Mouse (Mus musculus): ENCODE measurements around the gene Brd7.

Gene Brd7

DNA sequence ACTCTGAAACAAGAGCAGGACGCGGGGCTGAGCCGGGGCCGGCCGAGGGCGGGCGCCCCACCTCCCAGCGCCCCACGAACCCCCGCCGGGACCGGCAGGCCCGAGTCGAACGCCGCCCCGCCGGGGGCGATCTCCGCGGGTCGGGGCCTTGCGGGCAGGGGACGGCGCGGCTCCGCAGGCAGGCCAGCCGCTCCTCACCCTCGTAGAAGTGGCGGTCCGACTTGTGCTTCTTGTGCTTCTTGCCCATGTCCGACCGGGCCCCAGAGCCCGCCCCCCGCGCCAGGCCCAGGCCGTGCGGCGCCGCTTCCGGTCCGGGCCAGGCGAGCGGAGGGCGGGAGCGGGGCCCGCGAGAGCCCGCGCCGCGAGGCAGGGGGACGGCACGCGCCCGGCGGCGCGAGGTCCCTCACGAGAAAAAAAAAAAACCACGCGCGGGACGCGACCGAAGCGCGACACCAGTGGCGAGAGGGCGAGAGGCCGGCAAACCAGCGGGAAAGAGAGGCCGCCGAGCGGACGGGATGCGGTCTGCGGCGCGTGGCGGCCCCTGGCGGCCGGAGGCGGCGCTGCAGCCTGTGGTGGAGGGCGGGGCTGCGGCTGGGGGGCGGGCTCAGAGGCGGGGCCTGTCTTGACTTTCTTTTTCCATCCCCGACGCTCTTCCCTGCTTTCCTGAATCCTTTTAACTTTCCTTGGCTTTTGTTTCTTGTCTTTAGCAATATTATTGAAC lies at the start of gene Brd7:
TSS of gene Brd7 (minus strand) at position 487 of the 721 bp plus-strand sequence.
- peak; percentile 81 for DNase-seq (ENCODE audit: low read depth, low spot score)

- DNase-seq (ENCODE audit: low read depth, low spot score): no peak
These were observed 49.5 kb upstream of the Brd7 start for GRCm38 (mm10) chr8:88411461-88411860.

- no peak for DNase-seq (ENCODE audit: low read depth, low spot score)
These were observed 47.5 kb upstream of the Brd7 start for GRCm38 (mm10) chr8:88409401-88409940.

GRCm38 (mm10) chr8:88407716-88408115 lies 45.7 kb upstream of the Brd7 start:
- no peak for DNase-seq (ENCODE audit: low read depth, low spot score)

GRCm38 (mm10) chr8:88398060-88398459 lies 36.1 kb upstream of the Brd7 start:
- no peak for DNase-seq (ENCODE audit: low read depth, low spot score)

- DNase-seq (ENCODE audit: low read depth, low spot score): no peak
These were observed 31.3 kb upstream of the Brd7 start for GRCm38 (mm10) chr8:88393298-88393697.

DNA sequence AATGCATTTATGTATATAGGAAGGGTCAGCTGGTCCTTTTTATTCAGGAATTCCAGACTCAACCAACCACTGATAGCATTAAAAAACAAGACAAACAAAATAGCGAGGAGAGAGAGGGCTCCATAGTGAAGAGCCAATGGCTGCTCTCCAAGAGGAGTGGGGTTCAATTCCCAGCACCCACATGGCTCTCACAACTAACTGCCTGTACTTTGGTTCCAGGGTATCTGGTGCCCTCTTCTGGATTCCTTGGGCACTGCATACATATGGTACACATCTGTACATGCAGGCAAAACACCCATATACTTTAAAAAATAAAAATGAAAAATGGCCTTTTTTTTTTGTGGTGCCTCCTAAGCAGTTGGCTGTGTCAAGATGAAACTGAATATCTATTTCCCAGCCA lies 28.8 kb upstream of the Brd7 start:
- DNase-seq (ENCODE audit: low read depth, low spot score): peak; percentile 50

DNA sequence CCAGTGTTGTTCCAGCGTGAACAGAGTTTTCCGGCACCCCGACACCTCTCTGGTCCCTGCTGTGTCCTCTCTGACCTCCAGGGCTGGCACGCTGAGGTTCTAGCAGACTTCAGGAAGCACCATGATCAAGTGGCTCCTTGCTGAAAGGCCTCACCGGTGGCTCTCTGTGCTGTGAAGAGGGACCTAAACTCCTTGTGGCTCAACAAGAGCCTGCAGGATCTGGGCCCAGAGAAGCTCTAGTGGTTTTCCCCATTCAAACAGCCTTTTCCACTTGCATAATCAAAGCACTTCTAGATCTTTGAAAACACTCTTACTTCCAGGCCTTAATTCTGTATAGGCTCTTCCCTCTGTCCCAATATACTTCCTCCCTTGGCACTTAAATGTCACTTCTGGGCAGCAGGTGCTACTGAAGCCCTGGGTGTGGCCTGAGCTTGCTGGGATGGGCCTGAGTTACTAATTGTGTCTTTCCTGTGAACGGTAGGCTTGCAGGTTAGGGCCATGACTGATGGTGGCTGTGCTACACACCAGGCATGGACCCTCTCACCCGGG lies 26.8 kb upstream of the Brd7 start:
- DNase-seq (ENCODE audit: low read depth, low spot score): no peak

DNA sequence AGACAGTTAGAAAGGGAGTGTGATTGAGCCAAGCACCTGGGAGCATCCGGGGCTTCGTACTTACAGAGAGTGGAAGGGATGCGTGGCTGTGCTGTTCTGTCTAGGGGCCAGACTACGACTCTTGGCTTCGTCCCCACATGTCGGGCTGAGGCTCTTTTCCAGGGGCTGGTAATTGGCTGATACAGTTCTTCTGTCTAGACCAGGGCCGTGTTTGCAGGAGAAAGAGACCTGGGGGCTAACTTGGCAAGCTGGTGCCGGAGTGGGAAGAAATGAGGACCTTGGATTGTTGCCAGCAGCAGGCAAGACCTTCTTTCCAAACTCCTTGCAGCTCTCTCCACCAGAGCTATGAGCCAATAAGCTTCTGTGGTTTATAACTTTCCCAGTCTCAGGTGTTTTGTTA lies 25.9 kb upstream of the Brd7 start:
- no peak for DNase-seq (ENCODE audit: low read depth, low spot score)

DNA sequence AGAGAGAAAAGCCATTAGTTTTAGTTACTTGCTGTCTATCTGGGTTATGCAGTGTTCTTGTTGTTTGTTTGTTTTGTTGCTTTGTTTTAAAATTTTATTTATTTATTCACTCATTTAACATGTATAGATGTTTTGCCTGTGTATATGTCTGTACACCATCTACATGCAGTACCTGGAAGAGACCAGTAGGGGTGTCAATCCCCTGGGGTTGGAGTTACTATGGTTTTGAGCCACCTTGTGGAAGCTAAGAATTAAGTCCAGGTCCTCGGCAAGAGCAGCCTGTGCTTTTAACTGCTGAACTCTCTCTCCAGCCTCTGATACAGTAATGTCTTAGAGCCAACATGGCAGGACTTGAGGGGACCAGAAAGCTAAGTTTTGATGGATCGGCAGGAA lies 21.2 kb upstream of the Brd7 start:
- peak; percentile 86 for DNase-seq (ENCODE audit: low read depth, low spot score)

- peak; percentile 31 for DNase-seq (ENCODE audit: low read depth, low spot score)
These were observed 20.5 kb upstream of the Brd7 start for GRCm38 (mm10) chr8:88382311-88383163.

- no peak for DNase-seq (ENCODE audit: low read depth, low spot score)
These were observed 18.5 kb upstream of the Brd7 start for GRCm38 (mm10) chr8:88380497-88380896.

GRCm38 (mm10) chr8:88376836-88377582 lies 15.0 kb upstream of the Brd7 start:
- no peak for DNase-seq (ENCODE audit: low read depth, low spot score)

DNA sequence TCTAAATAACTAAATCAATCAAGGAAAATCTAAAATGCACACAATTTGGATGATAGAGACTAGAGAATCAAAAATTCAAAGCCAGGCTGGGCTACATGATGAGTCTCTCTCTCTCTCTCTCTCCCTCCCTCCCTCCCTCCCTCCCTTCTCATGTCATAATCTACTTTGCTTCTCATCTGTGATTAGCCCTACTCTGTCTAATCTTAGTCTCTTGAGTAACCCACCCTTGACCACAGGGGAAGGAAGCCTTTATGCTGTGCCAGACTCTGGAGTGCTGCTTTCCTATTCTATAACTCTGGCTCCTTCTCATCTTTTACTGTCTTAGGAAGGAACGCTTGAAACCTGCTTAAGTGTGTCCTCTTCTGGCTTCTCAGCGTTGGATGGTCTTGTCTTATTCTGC lies 9.5 kb upstream of the Brd7 start:
- DNase-seq (ENCODE audit: low read depth, low spot score): no peak

- no peak for DNase-seq (ENCODE audit: low read depth, low spot score)
These were observed 7.8 kb upstream of the Brd7 start for GRCm38 (mm10) chr8:88369805-88370204.

- no peak for DNase-seq (ENCODE audit: low read depth, low spot score)
These were observed 7.2 kb upstream of the Brd7 start for GRCm38 (mm10) chr8:88369221-88369620.

DNA sequence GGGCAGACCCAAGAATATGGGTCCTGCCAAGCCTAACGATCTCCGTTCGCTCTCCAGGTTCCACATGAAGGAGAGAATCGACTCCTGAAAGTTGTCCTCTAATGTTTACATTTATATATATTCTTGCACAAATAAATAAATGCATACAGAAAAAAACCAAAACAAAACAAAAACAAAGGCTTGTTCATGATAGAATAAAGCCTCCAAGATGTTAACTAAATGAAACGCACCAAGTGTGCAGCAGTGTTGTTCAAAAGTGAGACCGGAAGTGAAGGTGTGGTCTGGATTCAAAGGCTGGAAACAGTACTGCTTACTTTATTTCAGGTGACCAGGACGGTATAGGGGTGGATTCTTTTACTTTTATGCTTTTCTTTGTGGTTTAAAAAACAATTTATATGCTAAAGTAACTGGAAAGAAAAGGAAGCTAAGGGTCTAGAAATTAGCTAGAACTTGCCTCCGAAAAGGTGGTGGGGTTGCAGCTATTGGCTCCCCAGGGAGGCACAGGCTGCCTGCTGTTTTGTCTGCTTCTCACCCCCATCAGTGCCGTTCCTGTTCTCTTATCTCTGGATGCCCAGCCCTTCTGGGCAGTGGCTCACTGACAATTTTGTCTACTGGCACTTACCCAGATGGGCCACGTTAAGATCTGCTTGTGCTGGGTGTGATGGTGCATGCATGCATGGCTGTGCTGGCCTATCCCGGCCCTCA lies 604 bp upstream of the Brd7 start:
- DNase-seq (ENCODE audit: low read depth, low spot score): no peak

DNA sequence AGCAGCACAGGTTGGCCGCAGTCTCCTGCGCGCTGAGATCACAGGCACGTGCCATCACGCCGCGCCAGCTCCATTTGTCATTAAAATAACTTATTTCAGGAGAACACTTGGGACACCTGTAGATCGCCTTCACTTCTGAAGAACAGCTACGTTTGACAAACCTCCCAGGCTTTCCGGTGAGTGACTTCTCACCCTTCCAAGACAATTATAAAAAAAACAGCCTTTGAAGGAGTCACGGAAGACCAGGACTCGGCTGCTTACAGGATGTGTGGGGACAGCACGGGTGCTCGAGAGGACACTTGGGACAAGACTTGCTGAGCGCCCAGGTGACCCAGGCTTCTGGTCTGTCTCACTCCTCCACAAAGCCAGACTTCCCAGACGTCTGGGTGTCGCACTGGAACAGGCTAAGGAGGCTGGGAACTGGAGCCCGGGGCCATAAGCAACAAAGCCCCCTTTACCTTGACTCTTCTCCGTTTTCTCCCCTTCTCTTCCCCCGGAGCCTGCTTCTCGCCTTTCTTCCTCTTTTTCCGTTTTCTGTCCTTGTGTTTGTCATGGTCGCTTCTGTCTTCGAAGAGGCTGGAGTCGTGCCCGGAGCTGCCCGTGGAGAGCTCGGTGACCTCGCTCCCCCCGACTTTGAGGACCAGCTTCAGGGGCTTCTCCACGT lies 818 bp downstream of the Brd7 start:
- peak; percentile 32 for DNase-seq (ENCODE audit: low read depth, low spot score)

DNA sequence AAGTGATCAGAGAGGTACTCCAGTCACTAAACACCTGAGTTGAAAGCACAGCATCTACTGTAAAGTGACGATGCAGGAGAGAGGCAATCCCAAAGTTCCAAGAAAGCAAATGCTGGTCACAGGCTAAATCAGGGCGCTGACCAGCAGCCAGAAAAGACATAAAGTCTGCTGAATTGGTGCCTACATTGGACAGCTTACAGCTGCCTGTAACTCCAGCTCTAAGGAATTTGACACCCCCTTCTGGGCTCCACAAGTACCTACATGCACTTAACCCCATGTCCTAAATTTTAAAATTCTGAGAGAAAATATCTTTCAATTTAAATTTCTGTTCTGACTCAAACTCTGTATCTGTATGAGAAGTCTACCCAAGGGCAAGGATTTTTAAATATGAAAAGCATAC lies 2.0 kb downstream of the Brd7 start:
- peak; percentile 68 for DNase-seq (ENCODE audit: low read depth, low spot score)

GRCm38 (mm10) chr8:88357946-88358345 lies 4.0 kb downstream of the Brd7 start:
- no peak for DNase-seq (ENCODE audit: low read depth, low spot score)

Measured in ZHBTc4 (cell line).